Mouse (Mus musculus) left cerebral cortex, adult 9 months (tissue): Measurements from ENCODE around the gene Zfp607b.
A peak's percentile ranks its signal among the peaks of the same experiment; 100 is the strongest.

Experiments
- DNase-seq, 2 experiments: peaks; one replicate each; pipeline ENCODE4 v3.0.0; 2022; ENCODE audit warnings: low spot score in 2 of 2

Gene Zfp607b

GRCm38 (mm10) chr7:27688815-27689612 is at the start of gene Zfp607b:
Gene Zfp607b (plus strand): TSS chr7:27689340.
- DNase-seq, result peak; percentile 97 to 98

- no peak for DNase-seq
Observed at GRCm38 (mm10) chr7:27644471-27644870, 44.7 kb upstream of the Zfp607b start.

GRCm38 (mm10) chr7:27646516-27646915 is 42.6 kb upstream of the Zfp607b start:
- no peak for DNase-seq

GRCm38 (mm10) chr7:27647281-27648002 is 41.7 kb upstream of the Zfp607b start:
- no peak for DNase-seq

- DNase-seq, result no peak
Observed at GRCm38 (mm10) chr7:27649723-27650122, 39.4 kb upstream of the Zfp607b start.

- peak in 1 of 2 experiments; percentile 84 for DNase-seq
Observed at GRCm38 (mm10) chr7:27650949-27651348, 38.2 kb upstream of the Zfp607b start.

- peak in 1 of 2 experiments; percentile 78 for DNase-seq
Observed at GRCm38 (mm10) chr7:27653681-27654437, 35.3 kb upstream of the Zfp607b start, which contains the start of gene Ttc9b. Gene Ttc9b (plus strand): TSS chr7:27653915.

- peak in 1 of 2 experiments; percentile 79 for DNase-seq
Observed at GRCm38 (mm10) chr7:27654607-27655276, 34.4 kb upstream of the Zfp607b start.

GRCm38 (mm10) chr7:27655545-27655944 is 33.6 kb upstream of the Zfp607b start:
- peak; percentile 67 to 72 for DNase-seq

GRCm38 (mm10) chr7:27656600-27656999 is 32.5 kb upstream of the Zfp607b start:
- no peak for DNase-seq

GRCm38 (mm10) chr7:27657824-27658395 is 31.2 kb upstream of the Zfp607b start:
- DNase-seq, result peak in 1 of 2 experiments; percentile 29

- no peak for DNase-seq
Observed at GRCm38 (mm10) chr7:27658712-27659663, 30.2 kb upstream of the Zfp607b start.

- no peak for DNase-seq
Observed at GRCm38 (mm10) chr7:27662038-27662437, 27.1 kb upstream of the Zfp607b start.

- DNase-seq, result no peak
Observed at GRCm38 (mm10) chr7:27673064-27673574, 16.0 kb upstream of the Zfp607b start.

- no peak for DNase-seq
Observed at GRCm38 (mm10) chr7:27673575-27674131, 15.5 kb upstream of the Zfp607b start.

GRCm38 (mm10) chr7:27674195-27674521 is 15.0 kb upstream of the Zfp607b start:
- no peak for DNase-seq

GRCm38 (mm10) chr7:27674522-27675221 is 14.5 kb upstream of the Zfp607b start, which contains the start of gene Map3k10:
Gene Map3k10 (minus strand): TSS chr7:27674598.
- DNase-seq, result peak; percentile 80 to 94

- no peak for DNase-seq
Observed at GRCm38 (mm10) chr7:27675222-27675612, 13.9 kb upstream of the Zfp607b start.

- no peak for DNase-seq
Observed at GRCm38 (mm10) chr7:27683218-27683617, 5.9 kb upstream of the Zfp607b start.
